Mouse (Mus musculus): ENCODE results near the gene Fkbpl.

- TF ChIP-seq CTCF (IDR thresholded peaks at IDR 0.05; ENCODE audit: insufficient read depth, low read length) (no peak), POLR2A (IDR thresholded peaks at IDR 0.05; ENCODE audit: borderline replicate concordance, extremely low read depth, low read depth, low read length) (no peak)
These were observed 33.5 kb upstream of the Fkbpl start for GRCm38 (mm10) chr17:34611050-34611449.
